Mouse (Mus musculus) embryonic facial prominence, embryonic 10.5 days (tissue): ENCODE data around the gene Cry1. TPM values are rescaled to one million over a fixed set of nuclear protein-coding genes. Genes with fewer than 3 reads are reported as not detected.

Source experiments
- DNase-seq: peaks from one replicate; pipeline ENCODE4 v3.0.0-alpha.2; 2017; ENCODE audit warnings: low spot score
- H3K27ac ChIP-seq: fragments of 300-500 bp; sonication (generic); replicated peaks from 2 replicates; pipeline ENCODE4 v1.5.1; 2016; ENCODE audit warnings: mild to moderate bottlenecking
- H3K27me3 ChIP-seq: fragments of 300-500 bp; sonication (generic); replicated peaks from 2 replicates; pipeline ENCODE4 v1.6.1; 2016; ENCODE audit warnings: low read depth, mild to moderate bottlenecking; ENCODE audit not compliant: poor library complexity, severe bottlenecking
- H3K36me3 ChIP-seq: fragments of 300-500 bp; sonication (generic); replicated peaks from 2 replicates; pipeline ENCODE4 v1.6.1; 2016; ENCODE audit warnings: mild to moderate bottlenecking, moderate library complexity
- H3K4me1 ChIP-seq: fragments of 300-500 bp; sonication (generic); 2 replicates; pipeline ENCODE4 v1.6.1; 2016
- H3K4me3 ChIP-seq: fragments of 300-500 bp; sonication (generic); 2 replicates; pipeline ENCODE4 v1.5.1; 2016; ENCODE audit warnings: mild to moderate bottlenecking, moderate library complexity
- H3K9me3 ChIP-seq: fragments of 300-500 bp; sonication (generic); 2 replicates; pipeline ENCODE4 v1.6.1; 2016; ENCODE audit warnings: mild to moderate bottlenecking
- WGBS: fragments of 180-500 bp; shearing (Covaris S2); methylation state at CpG from one replicate; pipeline ENCODE4 v1.1.7; 2016; 5-methylcytosine and 5-hydroxymethylcytosine counted together
- polyA plus RNA-seq: library from polyadenylated mRNA; unstranded; fragments of >200 nt; fragmentation: Nextera tagmentation; extraction: Ambion mirVana; gene quantifications from 2 replicates; pipeline ENCODE4 v1.2.1, GENCODE M21; 2016

Cry1 gene
- polyA plus RNA-seq, 1 experiment from 2014 or later, result 31.4 TPM

DNA sequence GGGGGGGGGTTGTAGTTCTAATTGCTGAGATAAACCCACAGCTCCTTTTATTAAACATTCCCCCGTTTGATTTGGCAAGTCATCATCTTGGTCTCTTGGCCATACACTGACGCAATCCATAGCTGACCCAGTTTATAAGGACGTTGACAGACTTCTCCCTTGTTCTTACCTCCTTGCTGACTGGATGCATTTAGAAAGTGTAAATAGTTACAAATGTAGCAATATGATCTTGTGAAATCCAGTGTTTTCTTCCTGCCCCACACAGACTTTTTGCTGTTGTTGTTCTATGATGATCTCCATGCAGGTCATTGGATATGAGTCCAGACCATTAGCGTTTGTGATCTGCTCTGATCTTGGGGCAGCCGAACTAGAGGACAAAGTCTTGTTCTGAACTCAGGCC lies 5.1 kb upstream of the Cry1 start:
- no peak overlapping the region for H3K27ac ChIP-seq
- H3K36me3 ChIP-seq, result no peaks in the 10 kb centered on the region
- no peak for DNase-seq
- peaks cover 5% of the 10 kb centered on the region; the same call in 1 of the 2 replicates for H3K4me1 ChIP-seq
- H3K9me3 ChIP-seq, result no peaks in the 10 kb centered on the region
- 86% methylated on average over 5 of the region's 5 CpGs for WGBS
- H3K4me3 ChIP-seq, result no peak overlapping the region
- H3K27me3 ChIP-seq, result no peaks in the 10 kb centered on the region

DNA sequence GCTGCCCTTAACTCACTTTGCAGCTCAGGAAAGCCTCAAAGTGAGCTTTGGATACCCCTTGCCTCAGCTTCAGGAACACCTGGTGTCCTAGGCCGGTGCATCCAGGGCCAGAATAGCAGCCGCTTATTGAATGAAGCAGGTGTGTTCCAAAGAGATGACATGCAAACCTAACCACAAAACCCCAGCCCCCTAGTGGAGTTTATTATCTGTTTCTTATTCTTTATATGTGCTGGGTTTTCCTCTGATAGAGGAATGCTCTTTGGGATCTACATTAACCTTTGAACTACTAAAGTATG lies 1.6 kb upstream of the Cry1 start:
- Histone ChIP-seq H3K27ac (no peak overlapping the region), H3K4me1 (peaks cover 20% of the 10 kb centered on the region), H3K4me3 (no peak overlapping the region), H3K27me3 (no peaks in the 10 kb centered on the region), H3K36me3 (no peaks in the 10 kb centered on the region; the same call in 1 of the 2 replicates), H3K9me3 (no peaks in the 10 kb centered on the region)
- DNase-seq, result no peak
- WGBS, result 91% methylated on average over 2 of the region's 2 CpGs

DNA sequence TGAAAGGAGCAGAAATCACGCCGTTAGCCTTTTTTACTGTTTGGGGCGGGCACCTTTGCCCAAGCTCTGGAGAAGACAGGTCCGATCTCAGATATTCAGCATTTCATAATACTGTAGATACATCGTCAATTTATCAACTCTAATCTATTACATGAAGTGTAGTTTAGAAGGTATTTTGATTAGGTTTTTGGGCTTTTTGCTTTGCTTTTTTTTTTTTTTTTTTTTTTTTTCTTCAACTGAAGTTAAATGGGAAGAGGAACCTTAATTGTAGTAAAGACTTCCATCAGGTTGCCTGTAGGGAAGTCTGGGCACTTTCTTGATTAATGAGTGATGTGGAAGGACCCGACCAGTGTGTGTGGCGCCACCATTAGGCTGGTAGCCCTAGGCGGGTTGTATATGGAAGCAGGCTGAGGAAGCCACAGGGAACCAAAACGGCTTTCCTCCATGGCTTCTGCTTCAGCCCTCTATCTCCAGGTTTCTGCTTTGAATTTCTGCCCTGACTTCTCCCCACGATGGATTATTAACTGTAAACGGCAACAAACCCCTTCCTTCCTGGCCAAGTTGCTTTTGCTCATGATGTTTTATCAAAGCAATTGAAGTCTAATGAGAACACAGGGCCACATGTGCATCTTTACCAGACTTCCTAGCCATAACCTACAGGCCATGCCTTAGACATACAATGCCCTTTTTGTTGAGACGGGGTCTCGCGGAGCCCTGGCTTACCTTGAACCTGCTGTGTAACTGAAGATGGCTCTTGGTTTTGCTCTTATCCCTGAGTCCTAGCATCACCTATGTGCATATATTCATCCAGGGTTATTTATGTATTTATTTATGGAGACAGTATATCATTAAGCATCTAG lies 1.0 kb upstream of the Cry1 start:
- peak overlapping the region; percentile 90 for H3K4me3 ChIP-seq
- no peaks in the 10 kb centered on the region for H3K9me3 ChIP-seq
- H3K36me3 ChIP-seq, result no peaks in the 10 kb centered on the region; the same call in 1 of the 2 replicates
- H3K27ac ChIP-seq, result peak overlapping the region; percentile 94
- 29% methylated on average over 14 of the region's 14 CpGs for WGBS
- peaks cover 20% of the 10 kb centered on the region for H3K4me1 ChIP-seq
- DNase-seq, result peak; percentile 18
- H3K27me3 ChIP-seq, result no peaks in the 10 kb centered on the region

- peak overlapping the region; percentile 90 for H3K4me3 ChIP-seq
- H3K27me3 ChIP-seq, result no peaks in the 10 kb centered on the region
- WGBS, result under 1% methylated on average over 95 of the region's 95 CpGs
- H3K4me1 ChIP-seq, result peaks cover 20% of the 10 kb centered on the region
- no peaks in the 10 kb centered on the region for H3K9me3 ChIP-seq
- DNase-seq, result peak; percentile 55
- H3K36me3 ChIP-seq, result no peaks in the 10 kb centered on the region; the same call in 1 of the 2 replicates
- H3K27ac ChIP-seq, result peak overlapping the region; percentile 94
Observed at GRCm38 (mm10) chr10:85184201-85184963, 482 bp downstream of the Cry1 start.

GRCm38 (mm10) chr10:85183619-85184018 lies 1.2 kb downstream of the Cry1 start:
- Histone ChIP-seq H3K27ac (no peak overlapping the region), H3K4me1 (peaks cover 20% of the 10 kb centered on the region), H3K36me3 (no peaks in the 10 kb centered on the region; the same call in 1 of the 2 replicates), H3K9me3 (no peaks in the 10 kb centered on the region), H3K4me3 (peak overlapping the region; percentile 90), H3K27me3 (no peaks in the 10 kb centered on the region)
- WGBS, result 3% methylated on average over 11 of the region's 11 CpGs
- DNase-seq, result peak; percentile 30

DNA sequence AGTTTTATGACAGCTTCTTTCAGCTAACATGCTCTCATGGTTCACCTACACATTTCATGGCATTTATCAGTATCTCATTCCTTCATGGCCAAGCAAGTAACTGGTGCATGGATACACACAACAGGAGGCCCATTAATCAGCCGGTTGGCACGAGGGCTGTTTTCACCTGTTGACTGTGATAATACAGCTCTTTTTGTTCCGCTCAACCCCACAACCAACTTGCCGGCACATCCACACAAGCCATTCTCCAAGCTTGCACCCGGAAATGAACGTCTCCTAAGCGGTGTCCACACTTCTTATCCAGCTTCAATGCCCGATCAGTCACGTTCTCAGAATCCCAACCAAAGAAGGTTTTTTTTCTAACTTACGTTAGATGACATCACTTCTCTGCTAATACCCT lies 2.1 kb downstream of the Cry1 start:
- Histone ChIP-seq H3K27me3 (no peaks in the 10 kb centered on the region), H3K27ac (no peak overlapping the region), H3K4me1 (peaks cover 20% of the 10 kb centered on the region), H3K36me3 (no peaks in the 10 kb centered on the region; the same call in 1 of the 2 replicates), H3K4me3 (peak overlapping the region; percentile 90), H3K9me3 (no peaks in the 10 kb centered on the region)
- no peak for DNase-seq
- 91% methylated on average over 10 of the region's 10 CpGs for WGBS

DNA sequence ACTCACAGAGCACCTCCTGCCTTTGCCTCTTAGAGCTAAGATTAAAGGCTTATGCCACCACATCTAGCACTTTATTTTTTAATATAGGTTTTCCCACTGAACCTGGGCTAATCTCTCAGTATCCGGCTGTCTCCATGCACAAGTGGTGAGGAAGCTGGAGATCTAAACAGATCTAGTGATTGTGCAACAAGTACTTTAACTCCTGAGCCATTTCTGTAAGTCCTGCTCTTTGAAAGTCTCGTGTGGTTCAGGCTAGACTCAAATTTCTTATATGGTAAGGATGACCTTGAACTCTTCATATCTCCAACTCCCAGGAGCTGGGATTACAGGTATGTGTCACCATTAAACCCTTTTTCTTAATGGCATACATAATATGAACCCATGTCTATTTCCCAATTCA lies 8.2 kb downstream of the Cry1 start:
- no peaks in the 10 kb centered on the region for H3K36me3 ChIP-seq
- no peaks in the 10 kb centered on the region for H3K27me3 ChIP-seq
- H3K4me3 ChIP-seq, result no peak overlapping the region
- no peak for DNase-seq
- no peak overlapping the region for H3K27ac ChIP-seq
- no peaks in the 10 kb centered on the region for H3K9me3 ChIP-seq
- H3K4me1 ChIP-seq, result 0 out of 2 replicates have a peak, but pooled peaks cover 6% of the 10 kb centered on the region
- WGBS, result 76% methylated on average over 2 of the region's 2 CpGs

- DNase-seq, result no peak
- no peaks in the 10 kb centered on the region for H3K9me3 ChIP-seq
- 0 out of 2 replicates have a peak, but pooled peaks cover 3% of the 10 kb centered on the region for H3K4me1 ChIP-seq
- no peaks in the 10 kb centered on the region for H3K27me3 ChIP-seq
- 90% methylated on average over 5 of the region's 5 CpGs for WGBS
- no peak overlapping the region for H3K27ac ChIP-seq
- no peak overlapping the region for H3K4me3 ChIP-seq
- no peaks in the 10 kb centered on the region for H3K36me3 ChIP-seq
Observed at GRCm38 (mm10) chr10:85165306-85165705, 19.6 kb downstream of the Cry1 start.

GRCm38 (mm10) chr10:85164791-85165190 lies 20.1 kb downstream of the Cry1 start:
- no peak for DNase-seq
- H3K4me1 ChIP-seq, result 0 out of 2 replicates have a peak, but pooled peaks cover 3% of the 10 kb centered on the region
- H3K36me3 ChIP-seq, result no peaks in the 10 kb centered on the region
- WGBS, result 92% methylated on average over 13 of the region's 13 CpGs
- no peaks in the 10 kb centered on the region for H3K9me3 ChIP-seq
- no peaks in the 10 kb centered on the region for H3K27me3 ChIP-seq
- no peak overlapping the region for H3K27ac ChIP-seq
- H3K4me3 ChIP-seq, result no peak overlapping the region

- no peak for DNase-seq
- Histone ChIP-seq H3K27me3 (no peaks in the 10 kb centered on the region), H3K9me3 (no peaks in the 10 kb centered on the region), H3K36me3 (no peaks in the 10 kb centered on the region), H3K27ac (no peak overlapping the region), H3K4me1 (0 out of 2 replicates have a peak, but pooled peaks cover 3% of the 10 kb centered on the region), H3K4me3 (no peak overlapping the region)
- 89% methylated on average over 5 of the region's 5 CpGs for WGBS
Observed at GRCm38 (mm10) chr10:85161745-85162351, 23.0 kb downstream of the Cry1 start.

- H3K9me3 ChIP-seq, result no peaks in the 10 kb centered on the region
Observed at GRCm38 (mm10) chr10:85159989-85160619, 24.8 kb downstream of the Cry1 start.

GRCm38 (mm10) chr10:85157451-85157850 lies 27.4 kb downstream of the Cry1 start:
- no peaks in the 10 kb centered on the region for H3K9me3 ChIP-seq
- H3K36me3 ChIP-seq, result 0 out of 2 replicates have a peak, but pooled peaks cover 2% of the 10 kb centered on the region
- no peak overlapping the region for H3K27ac ChIP-seq
- no peaks in the 10 kb centered on the region for H3K27me3 ChIP-seq
- H3K4me3 ChIP-seq, result no peak overlapping the region
- no peak for DNase-seq
- 0 out of 2 replicates have a peak, but pooled peaks cover 3% of the 10 kb centered on the region for H3K4me1 ChIP-seq
- 92% methylated on average over 7 of the region's 7 CpGs for WGBS

More at GRCm38 (mm10) chr10:85159989-85160619, 24.8 kb downstream of the Cry1 start:
- DNase-seq, result no peak
- no peaks in the 10 kb centered on the region for H3K27me3 ChIP-seq
- no peak overlapping the region for H3K27ac ChIP-seq
- H3K4me1 ChIP-seq, result 0 out of 2 replicates have a peak, but pooled peaks cover 3% of the 10 kb centered on the region
- 0 out of 2 replicates have a peak, but pooled peaks cover 2% of the 10 kb centered on the region for H3K36me3 ChIP-seq
- WGBS, result 84% methylated on average over 1 of the region's 1 CpGs
- no peak overlapping the region for H3K4me3 ChIP-seq
